Mouse (Mus musculus): ENCODE results near the gene Ntng2. TPM values are rescaled to one million over a fixed set of nuclear protein-coding genes. Genes with fewer than 3 reads are reported as not detected.

Gene Ntng2
- total and polyA plus RNA-seq, 2 experiments from 2014 or later, result 8.7 to 52.4 TPM

DNA sequence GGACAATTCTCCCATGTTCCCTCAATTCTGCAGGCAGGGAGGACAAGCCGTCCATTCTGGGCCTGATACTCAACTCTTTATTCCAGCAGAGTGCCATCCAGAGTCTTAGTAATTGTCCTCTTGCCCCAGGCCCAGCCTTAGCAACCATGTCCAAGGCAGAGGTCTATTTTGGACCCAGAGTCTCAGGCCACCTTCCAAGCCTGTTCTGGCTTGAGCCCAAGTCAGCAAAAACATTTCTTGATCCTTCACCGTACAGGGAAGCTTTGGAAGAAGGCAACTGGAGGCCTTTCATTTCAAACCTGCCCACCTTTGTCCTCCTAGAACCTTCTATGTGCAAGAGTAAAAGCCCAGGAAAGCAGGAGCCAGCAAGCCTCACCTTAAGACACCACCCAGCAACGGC is 17.8 kb downstream of the Ntng2 start:
- Histone ChIP-seq H3K27ac (ENCODE audit: low read depth, low read length) (no peak overlapping the region), H3K4me3 (ENCODE audit: low read depth, low read length) (no peak overlapping the region), H3K9ac (replicated peaks; ENCODE audit: low read length, poor library complexity, severe bottlenecking) (no peak overlapping the region), H3K4me1 (ENCODE audit: insufficient read depth, low read length) (no peaks in the 10 kb centered on the region), H3K27me3 (ENCODE audit: insufficient read depth, low read length) (no peaks in the 10 kb centered on the region), H3K9me3 (ENCODE audit: low read length) (no peaks in the 10 kb centered on the region), H3K4me2 (ENCODE audit: low read depth, low read length, poor library complexity, severe bottlenecking) (no peak overlapping the region), H3K36me3 (ENCODE audit: insufficient read depth, low read length) (no peaks in the 10 kb centered on the region)
- DNase-seq (ENCODE audit: low spot score) (no peak), ATAC-seq (ENCODE audit: low FRiP score) (no peak)
- TF ChIP-seq CTCF (IDR thresholded peaks at IDR 0.05), result no peak
- 68% methylated on average over 3 of the region's 3 CpGs for WGBS

GRCm38 (mm10) chr2:29234002-29234401 is 18.8 kb downstream of the Ntng2 start:
- ATAC-seq (ENCODE audit: low FRiP score) (no peak), DNase-seq (ENCODE audit: low spot score) (no peak)
- Histone ChIP-seq H3K27me3 (ENCODE audit: insufficient read depth, low read length) (no peaks in the 10 kb centered on the region), H3K4me1 (ENCODE audit: insufficient read depth, low read length) (no peaks in the 10 kb centered on the region), H3K36me3 (ENCODE audit: insufficient read depth, low read length) (no peaks in the 10 kb centered on the region), H3K4me2 (ENCODE audit: low read depth, low read length, poor library complexity, severe bottlenecking) (no peak overlapping the region), H3K9me3 (ENCODE audit: low read length) (no peaks in the 10 kb centered on the region), H3K9ac (replicated peaks; ENCODE audit: low read length, poor library complexity, severe bottlenecking) (no peak overlapping the region), H3K27ac (ENCODE audit: low read depth, low read length) (no peak overlapping the region), H3K4me3 (ENCODE audit: low read depth, low read length) (no peak overlapping the region)
- WGBS, result 59% methylated on average over 4 of the region's 4 CpGs
- no peak for TF ChIP-seq CTCF (IDR thresholded peaks at IDR 0.05)

DNA sequence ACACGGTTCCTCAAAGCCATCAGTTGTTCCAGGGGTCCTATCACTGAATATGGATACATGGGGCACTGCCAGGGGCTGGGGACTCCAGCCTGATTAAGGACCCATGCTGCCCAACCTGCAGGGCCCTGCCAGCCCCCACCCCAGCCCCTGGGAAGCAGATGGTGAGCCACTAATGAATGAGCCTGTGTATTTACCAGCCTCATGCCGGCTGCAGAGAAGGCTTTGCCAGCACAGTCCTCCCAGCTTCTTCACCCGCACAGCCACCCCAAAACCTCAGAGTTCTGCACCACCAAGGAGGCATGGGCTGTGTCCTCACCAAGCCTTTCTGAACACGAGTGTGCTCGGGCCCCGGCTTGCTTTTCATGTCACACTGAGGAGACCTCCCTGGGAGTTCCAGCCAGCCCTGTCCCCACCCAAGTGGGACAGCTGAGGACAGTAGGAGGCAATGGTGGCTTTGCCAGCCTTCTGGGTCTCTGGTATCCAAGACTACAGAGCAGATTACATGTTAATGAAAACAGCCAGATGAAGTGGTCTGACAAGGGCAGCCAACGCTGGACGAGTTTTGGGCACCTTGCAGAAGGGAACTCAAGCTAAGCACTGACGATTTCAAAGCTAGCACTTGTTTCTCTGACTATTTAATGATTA is 22.5 kb downstream of the Ntng2 start:
- Histone ChIP-seq H3K4me3 (ENCODE audit: low read depth, low read length) (no peak overlapping the region), H3K27ac (ENCODE audit: low read depth, low read length) (no peak overlapping the region), H3K4me2 (ENCODE audit: low read depth, low read length, poor library complexity, severe bottlenecking) (no peak overlapping the region), H3K9ac (replicated peaks; ENCODE audit: low read length, poor library complexity, severe bottlenecking) (no peak overlapping the region), H3K36me3 (ENCODE audit: insufficient read depth, low read length) (no peaks in the 10 kb centered on the region), H3K9me3 (ENCODE audit: low read length) (no peaks in the 10 kb centered on the region), H3K4me1 (ENCODE audit: insufficient read depth, low read length) (no peaks in the 10 kb centered on the region), H3K27me3 (ENCODE audit: insufficient read depth, low read length) (no peaks in the 10 kb centered on the region)
- 51% methylated on average over 9 of the region's 9 CpGs for whole genome bisulfite sequencing
- no peak for TF ChIP-seq CTCF (IDR thresholded peaks at IDR 0.05)
- DNase-seq (ENCODE audit: low spot score) (no peak), ATAC-seq (ENCODE audit: low FRiP score) (peak; percentile 41; the same call in 1 of the 2 replicates)

DNA sequence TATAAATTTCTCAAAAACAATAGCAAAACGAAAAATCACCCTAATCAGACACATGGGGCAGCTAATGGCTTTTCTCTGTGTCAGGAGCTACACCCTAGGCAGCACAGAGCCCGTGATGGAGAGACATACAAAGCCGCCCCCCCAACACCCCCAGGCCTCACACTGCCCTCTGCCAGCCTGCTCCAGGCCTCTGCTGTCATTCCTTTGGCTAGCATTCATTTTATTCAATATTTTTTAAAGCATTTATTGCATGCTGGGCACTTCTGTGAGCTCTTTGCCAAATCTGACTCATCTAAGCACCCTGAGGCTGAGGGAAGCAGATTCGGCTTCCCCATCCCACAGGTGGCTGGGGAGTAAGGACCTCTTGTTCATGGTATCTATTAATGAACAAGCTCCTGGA is 26.1 kb downstream of the Ntng2 start:
- Histone ChIP-seq H3K4me3 (ENCODE audit: low read depth, low read length) (no peak overlapping the region), H3K27me3 (ENCODE audit: insufficient read depth, low read length) (no peaks in the 10 kb centered on the region), H3K9ac (replicated peaks; ENCODE audit: low read length, poor library complexity, severe bottlenecking) (no peak overlapping the region), H3K27ac (ENCODE audit: low read depth, low read length) (no peak overlapping the region), H3K36me3 (ENCODE audit: insufficient read depth, low read length) (no peaks in the 10 kb centered on the region), H3K9me3 (ENCODE audit: low read length) (no peaks in the 10 kb centered on the region), H3K4me2 (ENCODE audit: low read depth, low read length, poor library complexity, severe bottlenecking) (no peak overlapping the region), H3K4me1 (ENCODE audit: insufficient read depth, low read length) (no peaks in the 10 kb centered on the region)
- no peak for TF ChIP-seq CTCF (IDR thresholded peaks at IDR 0.05)
- ATAC-seq (ENCODE audit: low FRiP score) (no peak), DNase-seq (ENCODE audit: low spot score) (no peak)
- WGBS, result 56% methylated on average over 4 of the region's 4 CpGs

DNA sequence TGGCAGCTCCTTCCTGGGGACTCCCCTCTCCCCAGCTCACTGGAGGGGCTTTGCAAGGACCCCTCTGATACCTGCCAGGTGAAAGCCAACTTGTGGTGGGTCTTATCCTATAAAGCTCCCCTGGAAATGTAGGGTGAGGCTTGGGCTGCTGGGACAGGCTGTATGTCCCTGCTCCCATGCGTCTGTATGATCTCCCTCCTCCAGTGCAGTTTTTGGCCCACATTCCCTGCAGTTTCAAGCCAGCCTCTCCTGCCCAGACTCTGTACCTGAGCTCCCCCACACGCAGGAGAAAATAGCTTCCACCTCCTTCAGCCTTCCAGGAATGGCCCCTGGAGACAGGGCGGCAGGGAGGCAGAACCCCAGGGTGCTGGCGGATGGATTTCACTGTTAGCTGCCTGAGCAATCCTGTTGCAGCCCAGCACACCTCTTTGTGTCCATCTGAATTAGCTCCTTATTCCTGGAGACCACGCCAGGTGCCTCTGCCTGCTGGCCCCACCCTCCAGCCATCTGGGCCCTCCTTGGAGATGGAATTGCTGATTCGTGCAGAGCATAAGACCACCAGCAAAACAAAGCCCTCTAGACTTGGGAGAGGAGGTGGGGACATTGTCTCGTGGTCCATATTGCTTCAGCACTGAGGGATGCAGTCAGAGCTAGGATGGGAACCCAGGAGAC is 29.1 kb downstream of the Ntng2 start:
- no peak for TF ChIP-seq CTCF (IDR thresholded peaks at IDR 0.05)
- no peaks in the 10 kb centered on the region for H3K4me1 ChIP-seq (ENCODE audit: insufficient read depth, low read length)

GRCm38 (mm10) chr2:29222302-29222701 is 30.5 kb downstream of the Ntng2 start:
- TF ChIP-seq CTCF (IDR thresholded peaks at IDR 0.05), result no peak
- no peaks in the 10 kb centered on the region for H3K9me3 ChIP-seq (ENCODE audit: low read length)
- H3K27ac ChIP-seq (ENCODE audit: low read depth, low read length), result no peak overlapping the region
- no peaks in the 10 kb centered on the region for H3K27me3 ChIP-seq (ENCODE audit: insufficient read depth, low read length)
- H3K9ac ChIP-seq (replicated peaks; ENCODE audit: low read length, poor library complexity, severe bottlenecking), result no peak overlapping the region
- no peak overlapping the region for H3K4me2 ChIP-seq (ENCODE audit: low read depth, low read length, poor library complexity, severe bottlenecking)
- 8% methylated on average over 4 of the region's 4 CpGs for WGBS
- H3K4me3 ChIP-seq (ENCODE audit: low read depth, low read length), result no peak overlapping the region
- H3K4me1 ChIP-seq (ENCODE audit: insufficient read depth, low read length), result no peaks in the 10 kb centered on the region
- DNase-seq (ENCODE audit: low spot score) (no peak), ATAC-seq (ENCODE audit: low FRiP score) (no peak)
- no peaks in the 10 kb centered on the region for H3K36me3 ChIP-seq (ENCODE audit: insufficient read depth, low read length)

More for the DNA sequence above, 29.1 kb downstream of the Ntng2 start:
- no peak overlapping the region for H3K4me3 ChIP-seq (ENCODE audit: low read depth, low read length)
- H3K36me3 ChIP-seq (ENCODE audit: insufficient read depth, low read length), result no peaks in the 10 kb centered on the region
- H3K9me3 ChIP-seq (ENCODE audit: low read length), result no peaks in the 10 kb centered on the region
- no peak for ATAC-seq (ENCODE audit: low FRiP score)
- 47% methylated on average over 7 of the region's 7 CpGs for WGBS
- no peak overlapping the region for H3K4me2 ChIP-seq (ENCODE audit: low read depth, low read length, poor library complexity, severe bottlenecking)
- H3K27ac ChIP-seq (ENCODE audit: low read depth, low read length), result no peak overlapping the region
- H3K27me3 ChIP-seq (ENCODE audit: insufficient read depth, low read length), result no peaks in the 10 kb centered on the region
- no peak overlapping the region for H3K9ac ChIP-seq (replicated peaks; ENCODE audit: low read length, poor library complexity, severe bottlenecking)
- DNase-seq (ENCODE audit: low spot score), result no peak
